Mouse (Mus musculus): ENCODE results near the gene Adamts20. TPM values are rescaled to one million over a fixed set of nuclear protein-coding genes. Genes with fewer than 3 reads are reported as not detected.
"Not testable (repeated sequence)": the region's sequence is repeated elsewhere in the genome, so short reads cannot be mapped to it uniquely, and the experiment has no call there.

Adamts20 gene
- polyA plus RNA-seq (2012; rRNA removed), result 7.7 and 8.6 TPM in 2 replicates

DNA sequence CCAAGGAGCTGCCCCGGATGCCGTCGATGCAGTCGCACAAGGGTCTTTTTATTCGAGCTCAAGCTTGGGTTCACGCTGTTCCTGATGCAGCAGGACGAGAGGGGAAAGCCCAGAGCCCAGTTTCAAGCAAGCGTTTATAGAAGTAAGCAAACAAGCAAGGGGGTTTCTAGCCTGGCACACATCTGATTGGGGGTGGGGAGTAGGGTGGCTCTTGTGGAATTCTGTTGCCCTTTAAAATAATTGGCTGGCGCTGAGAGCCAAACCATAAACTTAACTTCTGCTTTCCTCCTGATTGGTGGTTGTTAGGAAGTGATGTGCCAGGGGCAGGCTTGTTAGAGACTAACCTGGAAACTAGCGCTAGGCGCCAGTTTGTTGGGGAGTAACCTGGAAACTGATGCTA lies at the start of gene Adamts20:
Adamts20 (minus strand) TSS at position 101 of the 400 bp plus-strand sequence.
- no peak for DNase-seq (ENCODE audit: extremely low spot score in 1 of 2, low spot score in 1 of 2)

DNA sequence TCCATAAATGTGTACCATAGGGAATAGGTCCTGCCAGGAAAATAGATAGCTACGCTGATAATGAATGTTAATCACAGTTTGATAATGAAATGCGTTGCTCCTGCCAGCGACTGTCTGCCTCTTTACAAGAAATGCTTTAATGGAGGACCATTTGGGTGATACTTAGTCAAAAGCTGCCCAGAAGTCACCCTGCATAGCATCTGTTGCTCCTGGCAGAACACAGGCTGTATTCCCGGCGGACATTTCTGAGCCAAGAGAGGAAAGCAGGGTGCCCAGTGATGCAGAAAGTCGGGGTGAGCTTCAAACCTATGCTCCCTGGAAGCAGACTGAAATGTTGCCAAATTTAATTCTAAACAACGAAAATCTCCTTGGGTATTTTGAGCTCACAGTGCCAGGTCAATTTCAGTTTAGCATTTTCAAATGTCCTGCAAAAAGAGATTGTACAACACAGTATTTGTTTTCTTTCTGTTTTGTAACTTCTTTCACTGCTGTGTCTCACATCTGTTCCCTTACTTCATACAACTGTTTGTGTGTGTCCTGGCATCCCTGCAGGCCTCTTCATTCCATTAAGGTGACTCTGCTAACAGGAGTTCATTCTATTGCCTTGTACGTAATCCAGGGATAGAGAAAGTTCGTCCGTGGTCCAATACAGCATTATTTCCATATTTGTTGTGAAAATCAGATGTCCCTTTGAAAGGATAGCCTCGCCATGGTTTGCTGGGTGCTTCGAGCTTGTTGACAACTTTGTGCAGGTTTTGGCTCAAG lies 38.4 kb upstream of the Adamts20 start:
- no peak for DNase-seq (ENCODE audit: extremely low spot score in 1 of 2, low spot score in 1 of 2)

DNA sequence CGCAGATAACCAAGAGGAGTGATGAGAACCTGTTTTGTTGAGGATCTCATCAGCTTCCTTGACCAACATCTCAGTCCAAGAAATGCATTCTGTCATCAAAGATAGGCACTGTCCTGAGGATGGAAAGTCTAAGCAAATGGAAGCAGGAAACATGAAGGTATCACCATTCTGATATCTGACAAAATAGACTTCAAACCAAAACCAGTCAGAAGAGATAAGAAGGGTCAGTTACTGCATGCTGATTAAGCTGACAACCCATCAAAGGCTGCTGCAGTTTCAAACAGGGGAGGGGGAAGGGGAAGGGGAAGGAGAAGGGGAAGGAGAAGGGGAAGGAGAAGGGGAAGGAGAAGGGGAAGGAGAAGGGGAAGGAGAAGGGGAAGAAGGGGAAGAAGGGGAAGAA lies 34.0 kb upstream of the Adamts20 start:
- DNase-seq (ENCODE audit: extremely low spot score in 1 of 2, low spot score in 1 of 2), result no peak

DNA sequence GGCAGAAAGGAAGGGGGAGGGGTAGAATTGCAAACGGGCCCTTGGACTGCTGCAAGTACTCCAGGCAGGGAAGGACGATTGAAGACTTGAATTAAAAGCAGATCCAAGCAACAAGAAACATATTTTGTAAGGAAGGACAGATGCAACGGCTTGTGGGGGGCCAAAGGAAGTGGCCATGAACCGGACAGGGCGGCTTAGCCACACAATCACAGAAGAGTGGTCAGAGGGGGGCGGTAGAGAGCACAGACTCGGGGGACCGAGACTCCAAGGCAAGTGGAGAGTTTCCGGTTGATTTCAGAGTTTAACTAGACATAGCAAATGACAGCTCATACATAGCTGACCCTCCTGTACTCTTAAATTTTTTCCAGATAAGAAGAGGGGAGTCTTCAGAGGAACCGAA lies 30.7 kb upstream of the Adamts20 start:
- DNase-seq (ENCODE audit: extremely low spot score in 1 of 2, low spot score in 1 of 2), result no peak

DNA sequence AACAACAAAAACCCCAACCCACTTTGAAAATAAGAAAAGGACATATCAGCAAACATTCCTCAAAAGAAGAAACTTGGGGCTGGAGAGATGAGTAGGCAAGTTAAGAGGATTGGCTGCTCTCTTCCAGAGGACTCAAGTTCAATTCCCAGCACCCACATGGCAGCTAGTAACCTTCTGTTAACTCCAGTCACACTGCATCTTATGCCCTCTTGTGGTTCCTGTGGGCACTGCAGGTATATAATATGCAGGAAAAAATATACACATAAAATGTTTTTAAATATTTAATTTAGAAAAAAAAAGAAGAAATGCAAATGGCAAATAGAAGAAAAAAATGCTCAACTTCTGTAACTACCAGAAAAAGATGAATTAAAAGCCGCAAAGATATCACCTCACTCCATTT lies 29.2 kb upstream of the Adamts20 start:
- DNase-seq (ENCODE audit: extremely low spot score in 1 of 2, low spot score in 1 of 2), result no peak

DNA sequence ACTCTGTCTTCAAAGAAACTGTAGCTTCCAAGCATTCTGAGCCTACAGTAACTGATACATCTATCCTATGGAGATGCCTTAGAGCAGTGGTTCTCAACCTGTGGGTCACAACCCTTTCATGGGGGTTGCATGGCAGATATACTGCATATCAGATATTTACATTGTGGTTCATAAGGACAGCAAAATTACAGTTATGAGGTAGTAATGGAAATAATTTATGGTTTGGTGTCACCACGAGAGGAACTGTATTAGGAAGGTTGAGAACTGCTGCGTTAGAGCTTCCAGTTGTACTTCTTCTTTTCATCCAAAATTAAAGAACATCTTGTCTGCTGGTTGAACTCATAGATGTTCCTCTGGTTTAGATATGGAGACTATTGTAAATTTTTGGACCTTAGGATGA lies 24.2 kb upstream of the Adamts20 start:
- DNase-seq (ENCODE audit: extremely low spot score in 1 of 2, low spot score in 1 of 2), result no peak

DNA sequence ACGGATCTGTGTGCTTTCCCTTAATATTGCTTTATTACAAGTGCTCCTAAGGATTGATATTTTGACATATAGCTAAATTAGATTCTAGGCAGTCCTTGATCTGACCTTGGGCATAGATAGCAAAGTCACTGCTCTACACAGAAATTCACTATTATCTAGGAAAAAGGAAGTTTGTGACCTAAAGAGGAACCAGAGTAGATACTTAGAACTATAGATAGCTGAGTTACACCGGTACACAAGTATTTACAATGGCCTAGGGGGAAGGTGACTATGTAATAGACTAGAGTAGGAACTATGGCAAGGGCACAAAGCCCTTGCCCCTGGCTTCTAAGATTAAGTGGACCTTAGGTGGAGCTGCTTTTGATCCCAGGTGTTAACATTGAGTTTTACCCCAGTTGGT lies 22.8 kb upstream of the Adamts20 start:
- not testable (repeated sequence) for DNase-seq (ENCODE audit: extremely low spot score in 1 of 2, low spot score in 1 of 2)

DNA sequence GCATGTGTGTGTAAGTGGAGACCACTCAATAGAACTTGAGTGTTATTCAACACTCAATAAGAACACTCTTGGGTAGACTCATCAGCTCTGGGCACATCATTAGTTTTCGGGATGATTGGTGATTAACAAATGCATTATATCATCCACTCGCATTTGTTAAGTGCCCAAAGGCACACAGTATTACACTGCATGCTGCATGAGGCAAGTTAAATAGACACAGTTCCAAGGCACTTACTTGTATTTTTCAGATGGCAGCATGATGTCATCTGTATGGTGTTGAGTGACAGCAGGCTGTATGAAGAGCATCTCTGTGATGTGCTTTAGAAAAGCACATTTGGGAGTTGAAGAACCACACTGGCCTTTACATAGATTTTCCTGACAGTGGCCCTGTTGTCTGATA lies 17.3 kb upstream of the Adamts20 start:
- no peak for DNase-seq (ENCODE audit: extremely low spot score in 1 of 2, low spot score in 1 of 2)

DNA sequence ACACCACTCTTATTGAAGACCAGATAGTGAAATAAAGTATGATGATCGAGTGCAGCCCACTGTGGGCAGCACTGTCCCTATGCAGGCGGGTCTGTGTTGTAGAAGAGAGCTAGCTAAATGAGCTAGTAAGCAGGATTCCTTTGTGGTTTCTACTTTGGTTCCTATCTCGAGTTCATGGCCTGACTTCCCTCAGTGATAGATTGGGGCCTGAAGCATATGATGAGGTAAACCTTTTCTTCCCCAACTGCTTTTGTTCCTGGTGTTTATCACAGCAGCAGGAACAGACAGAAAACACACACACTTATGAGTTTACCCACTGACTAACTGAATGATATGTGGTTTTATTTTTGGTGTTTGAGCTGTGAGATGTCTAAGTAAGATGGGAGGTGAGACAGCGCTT lies 15.6 kb upstream of the Adamts20 start:
- no peak for DNase-seq (ENCODE audit: extremely low spot score in 1 of 2, low spot score in 1 of 2)

DNA sequence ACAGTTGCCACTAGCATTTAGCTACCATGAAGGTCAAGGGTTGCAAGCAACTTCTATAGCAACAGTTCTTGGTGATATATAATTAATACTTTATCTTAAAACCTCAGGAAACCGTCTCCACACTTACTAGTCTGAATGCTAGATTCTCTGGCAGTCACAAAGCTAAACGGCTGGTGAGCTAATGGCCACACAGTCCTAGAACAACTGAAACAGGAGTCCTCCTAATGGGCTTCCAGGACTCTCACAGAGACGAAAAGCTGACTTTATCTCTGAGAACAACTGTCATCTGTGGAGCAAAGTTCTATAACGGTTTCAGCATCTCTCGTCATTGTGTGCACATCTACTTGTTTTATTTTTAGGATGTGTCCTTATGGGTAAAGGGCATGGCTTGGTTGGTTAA lies 15.0 kb upstream of the Adamts20 start:
- no peak for DNase-seq (ENCODE audit: extremely low spot score in 1 of 2, low spot score in 1 of 2)

DNA sequence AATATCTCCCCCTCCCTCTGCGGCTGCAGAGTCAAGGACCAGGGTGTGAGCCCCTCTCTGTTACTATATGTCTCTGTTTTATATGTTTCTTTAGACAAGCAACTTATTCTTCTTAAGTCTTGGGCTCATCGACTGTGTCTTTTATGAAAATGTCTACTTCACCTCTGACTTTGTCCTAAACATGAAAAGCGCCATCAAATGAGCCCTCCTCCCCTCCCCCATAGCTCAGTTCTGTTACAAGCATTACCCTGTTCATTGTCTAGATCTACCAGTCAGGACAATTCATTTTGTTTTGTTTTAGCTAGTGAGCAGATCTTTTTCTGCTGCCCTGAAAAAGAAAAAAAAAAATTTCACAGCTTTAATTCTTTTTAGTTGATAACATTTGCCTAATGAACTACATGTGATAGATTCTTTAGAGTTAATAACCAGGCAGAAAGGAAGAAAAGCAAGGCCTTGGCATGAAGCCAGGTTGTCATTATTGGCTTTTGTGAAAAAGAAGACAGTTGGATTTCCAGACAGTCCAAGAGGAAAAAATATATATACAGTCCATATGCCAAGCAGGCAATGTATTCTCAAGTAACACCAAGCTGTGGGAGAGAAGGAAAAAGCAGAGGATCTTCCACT lies 14.4 kb upstream of the Adamts20 start:
- no peak for DNase-seq (ENCODE audit: extremely low spot score in 1 of 2, low spot score in 1 of 2)

DNA sequence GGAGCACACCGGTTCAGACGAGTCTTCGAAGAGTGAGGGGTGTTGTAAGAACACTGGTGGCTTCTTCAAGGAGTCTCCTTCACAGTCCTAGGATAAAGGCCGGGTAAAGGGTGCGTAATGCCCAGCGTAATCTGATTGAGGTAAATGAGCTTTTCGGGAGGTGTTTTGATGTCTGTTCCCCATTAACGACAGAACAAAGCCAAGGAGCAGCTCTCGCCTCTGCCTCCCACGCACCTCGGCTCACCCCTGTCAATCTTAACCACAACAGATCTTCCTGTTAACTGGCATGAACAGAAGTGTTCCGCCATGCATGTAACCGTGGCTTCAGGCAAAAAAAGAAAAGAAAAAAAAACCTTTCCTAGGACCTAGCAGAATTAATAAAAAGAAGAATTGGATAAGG lies 13.5 kb upstream of the Adamts20 start:
- no peak for DNase-seq (ENCODE audit: extremely low spot score in 1 of 2, low spot score in 1 of 2)

DNA sequence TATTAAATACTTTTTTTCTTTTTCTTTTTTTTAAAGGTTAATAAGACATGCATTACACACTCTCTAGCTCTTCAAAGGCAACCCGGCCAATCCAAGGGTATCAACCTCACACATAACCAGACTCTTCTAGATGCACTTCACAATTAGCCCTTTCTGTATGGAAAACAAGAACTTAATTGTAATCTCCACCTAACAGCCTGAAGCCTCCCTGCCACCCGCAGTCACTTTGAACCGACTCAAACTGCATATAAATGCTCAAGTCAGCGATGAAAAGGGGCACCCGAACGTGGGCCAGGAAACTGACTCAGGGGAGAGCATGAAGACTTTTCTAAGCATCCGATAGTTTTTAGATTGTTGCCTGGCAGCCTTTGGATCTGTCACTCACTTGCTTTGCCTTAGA lies 12.1 kb upstream of the Adamts20 start:
- no peak for DNase-seq (ENCODE audit: extremely low spot score in 1 of 2, low spot score in 1 of 2)

DNA sequence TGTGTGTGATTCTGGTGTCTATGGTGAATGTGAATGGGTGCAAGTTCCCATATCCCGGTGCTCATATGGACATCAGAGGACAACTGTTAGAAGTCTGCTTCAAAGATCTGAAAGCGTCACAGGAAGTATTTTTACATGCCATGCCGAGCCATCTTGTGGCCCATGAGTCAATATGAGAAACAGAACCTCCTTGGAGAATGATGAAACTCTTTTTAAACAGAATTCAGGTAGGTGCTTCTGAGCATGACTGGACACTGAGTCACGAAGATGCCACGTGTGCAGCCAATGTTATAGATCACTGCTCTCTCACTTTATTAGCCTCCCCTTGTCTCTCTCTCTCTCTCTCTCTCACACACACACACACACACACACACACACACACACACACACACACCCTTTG lies 10.8 kb upstream of the Adamts20 start:
- DNase-seq (ENCODE audit: extremely low spot score in 1 of 2, low spot score in 1 of 2), result no peak

DNA sequence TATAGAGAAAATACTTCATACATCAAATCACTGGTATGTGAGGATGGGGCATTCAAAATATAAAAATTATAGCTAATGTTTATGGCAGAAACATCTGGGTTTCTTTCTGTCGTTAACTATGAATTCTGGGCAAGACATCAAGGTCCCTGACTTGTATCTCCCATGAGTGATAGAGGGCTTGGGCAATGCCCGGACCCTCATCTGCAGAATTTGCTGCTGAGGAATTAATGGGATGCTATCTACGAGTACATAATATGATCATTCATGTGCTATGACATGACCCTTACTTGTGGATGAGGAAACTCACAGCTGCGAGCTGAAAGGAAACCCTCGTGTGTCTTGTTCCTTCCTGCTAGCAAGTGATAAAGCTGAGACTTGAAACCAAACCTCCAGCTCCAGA lies 5.1 kb upstream of the Adamts20 start:
- no peak for DNase-seq (ENCODE audit: extremely low spot score in 1 of 2, low spot score in 1 of 2)

DNA sequence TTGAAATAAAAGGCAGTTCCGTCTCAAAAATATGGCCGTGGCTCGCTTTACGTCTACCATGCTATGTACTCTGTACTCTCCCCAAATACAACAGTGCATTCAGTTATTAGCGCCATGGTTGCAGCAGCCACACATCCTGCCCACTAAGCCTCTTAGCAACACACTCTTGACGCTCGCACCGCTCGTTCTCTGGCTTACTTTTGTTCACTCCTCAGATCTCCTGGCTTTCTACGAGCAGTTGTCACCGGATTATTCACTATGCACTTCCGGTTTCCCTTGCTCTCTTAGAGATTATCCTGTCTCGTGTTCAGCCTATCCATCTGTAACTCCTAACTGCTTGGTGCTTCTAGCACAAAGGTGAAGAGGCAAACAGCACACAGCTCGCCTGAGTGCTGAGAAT lies 337 bp downstream of the Adamts20 start:
- DNase-seq (ENCODE audit: extremely low spot score in 1 of 2, low spot score in 1 of 2), result no peak

DNA sequence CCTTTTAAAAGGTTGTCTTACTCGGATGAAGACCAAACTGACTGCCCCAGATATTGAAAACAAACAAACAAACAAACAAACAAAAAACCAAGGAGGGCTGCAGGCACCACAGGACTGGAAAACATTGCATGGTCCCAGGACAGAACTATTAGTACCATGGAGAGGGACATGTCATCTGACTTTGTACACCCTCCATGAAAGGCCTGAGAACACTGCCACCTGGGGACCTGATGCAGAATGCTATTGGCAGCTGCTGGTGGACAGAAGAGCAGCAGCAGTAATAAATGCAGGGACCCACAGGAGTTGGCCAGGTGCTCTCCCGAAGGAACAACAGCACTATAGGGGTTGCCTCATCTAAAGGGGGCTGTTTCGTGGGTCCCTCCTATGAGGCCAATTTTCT lies 2.0 kb downstream of the Adamts20 start:
- DNase-seq (ENCODE audit: extremely low spot score in 1 of 2, low spot score in 1 of 2), result peak in 1 of 2 experiments; percentile 14

DNA sequence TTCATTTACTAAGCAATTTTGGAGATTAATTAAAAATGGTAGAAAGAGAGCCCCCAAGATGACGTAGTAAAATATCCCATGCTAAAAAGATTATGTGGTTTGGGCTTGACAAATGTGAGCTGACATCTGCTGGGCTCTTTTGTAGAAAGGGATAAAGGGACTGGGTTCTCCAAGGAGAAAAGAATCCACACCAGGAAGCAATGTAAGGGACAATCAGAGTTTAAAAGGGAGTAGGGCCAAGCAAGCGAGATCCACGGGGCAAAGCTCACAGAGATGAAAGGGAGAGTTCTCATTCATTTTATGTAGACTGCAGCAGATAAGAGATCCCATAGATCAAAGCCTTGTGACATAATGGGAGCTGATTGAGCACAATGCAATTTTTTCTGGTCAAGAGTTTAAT lies 3.0 kb downstream of the Adamts20 start:
- no peak for DNase-seq (ENCODE audit: extremely low spot score in 1 of 2, low spot score in 1 of 2)

DNA sequence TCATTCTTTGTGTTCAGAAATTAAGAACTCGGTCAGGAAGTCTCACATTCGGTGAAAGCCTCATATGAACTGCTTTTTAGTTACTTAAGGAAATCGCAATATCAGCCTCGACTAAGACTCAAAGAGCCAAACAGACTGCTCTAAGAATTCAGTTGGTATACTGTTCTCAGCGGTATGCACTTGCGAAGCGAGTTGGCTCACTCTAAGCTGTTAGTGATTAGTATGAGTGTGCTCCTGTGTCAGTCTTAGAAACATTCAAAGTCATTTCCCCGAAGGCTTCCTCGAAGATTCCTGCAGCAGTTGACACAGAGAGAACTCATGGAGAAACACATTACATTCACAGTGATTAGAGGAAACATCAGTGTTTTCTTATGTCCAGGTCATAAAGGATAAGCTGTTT lies 4.1 kb downstream of the Adamts20 start:
- DNase-seq (ENCODE audit: extremely low spot score in 1 of 2, low spot score in 1 of 2), result no peak

DNA sequence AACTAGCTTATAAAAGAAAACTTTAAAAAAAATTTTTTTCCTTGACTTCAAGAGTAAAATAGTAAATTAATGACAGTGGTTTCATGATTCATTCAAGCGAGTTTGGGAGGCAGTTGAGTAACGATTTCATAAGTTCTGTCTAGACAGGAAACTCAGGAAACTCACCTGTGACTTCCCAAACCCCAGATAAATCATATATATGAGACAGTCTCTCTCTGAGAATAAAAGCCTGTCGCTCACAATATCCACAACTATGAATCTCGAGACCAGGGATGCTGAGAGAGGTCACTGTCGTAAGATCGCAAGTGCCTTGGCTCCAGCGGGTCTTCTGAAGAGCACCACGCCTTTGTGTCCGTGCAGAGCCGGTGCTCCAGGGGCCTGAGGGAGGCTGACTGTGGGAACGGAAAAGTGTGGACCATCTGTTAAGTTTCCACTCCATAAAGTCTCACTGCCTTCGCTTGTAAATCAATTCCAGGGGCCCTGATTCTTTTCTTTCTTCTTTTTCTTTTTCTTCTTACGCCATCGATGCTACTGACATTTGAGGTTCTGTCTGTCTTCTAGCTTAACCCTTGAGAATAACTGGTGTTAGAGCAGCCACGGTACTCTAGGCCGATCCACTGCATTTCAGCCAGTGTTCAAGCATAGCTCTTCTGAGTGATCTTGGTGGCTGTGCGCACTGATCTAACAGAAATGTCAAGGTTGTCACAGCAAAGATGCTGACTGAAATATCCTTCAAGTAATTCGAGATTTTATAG lies 7.4 kb downstream of the Adamts20 start:
- DNase-seq (ENCODE audit: extremely low spot score in 1 of 2, low spot score in 1 of 2), result no peak

DNA sequence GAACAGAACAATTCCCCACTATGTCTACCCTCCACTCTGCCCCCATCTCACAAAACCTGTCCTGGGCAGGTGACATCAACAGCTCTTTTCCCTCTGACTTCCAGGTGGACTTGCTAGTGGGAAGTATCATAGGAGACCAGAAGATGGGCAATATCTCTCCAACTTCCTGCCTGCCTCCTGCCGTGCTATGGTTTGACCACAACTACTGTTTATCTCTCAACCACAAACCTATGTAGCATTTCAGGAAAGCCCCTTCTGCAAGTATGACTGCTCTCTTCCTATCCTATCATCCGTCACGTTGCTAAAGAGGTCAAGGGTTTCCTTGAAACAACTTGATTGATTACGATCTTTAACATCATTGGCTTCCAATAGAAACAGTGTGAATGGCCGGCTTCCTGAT lies 12.4 kb downstream of the Adamts20 start:
- no peak for DNase-seq (ENCODE audit: extremely low spot score in 1 of 2, low spot score in 1 of 2)

DNA sequence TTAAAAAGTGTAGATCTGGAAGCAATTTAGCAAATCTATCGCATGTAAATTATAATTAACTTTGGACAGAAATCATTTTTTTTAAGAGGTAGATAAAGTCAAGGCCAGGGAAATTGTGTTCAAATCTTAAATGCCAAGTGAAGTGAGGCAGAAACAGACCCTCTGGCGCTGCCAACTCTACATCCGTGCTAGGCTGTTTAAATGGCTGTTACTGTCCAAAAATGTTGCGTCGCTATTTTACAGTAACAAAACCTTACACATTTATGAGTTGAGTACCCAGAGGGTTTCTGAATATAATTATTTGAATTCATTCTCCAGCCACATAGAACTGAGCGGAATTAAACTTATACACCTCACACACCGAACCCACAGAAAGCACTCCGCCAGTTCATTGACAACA lies 13.6 kb downstream of the Adamts20 start:
- no peak for DNase-seq (ENCODE audit: extremely low spot score in 1 of 2, low spot score in 1 of 2)
